Mouse (Mus musculus): ENCODE results near the gene Trpv4.

- TF ChIP-seq GATA1 (IDR thresholded peaks at IDR 0.05; ENCODE audit: low read length) (no peak), TAL1 (IDR thresholded peaks at IDR 0.05; ENCODE audit: low read length) (no peak)
These were observed 74.6 kb downstream of the Trpv4 start for GRCm38 (mm10) chr5:114583490-114584175.
